Mouse (Mus musculus): ENCODE results near the gene Cfap57. TPM values are rescaled to one million over a fixed set of nuclear protein-coding genes. Genes with fewer than 3 reads are reported as not detected.

The Cfap57 gene
- polyA plus RNA-seq, 1 experiment: not detected

GRCm38 (mm10) chr4:118505551-118505950, 115.0 kb downstream of the Cfap57 start:
- Histone ChIP-seq H3K9me3 (no peaks in the 10 kb centered on the region), H3K27me3 (replicated peaks) (no peaks in the 10 kb centered on the region), H3K36me3 (replicated peaks; ENCODE audit: low read length) (peaks cover 86% of the 10 kb centered on the region), H3K4me3 (replicated peaks) (no peak overlapping the region), H3K4me1 (peaks cover 25% of the 10 kb centered on the region)
- no peak for TF ChIP-seq FLI1 (IDR thresholded peaks at IDR 0.05; ENCODE audit: low read length)

Other genes with a start within 250 kb of the Cfap57 start
- gene Szt2, start 211.5 kb downstream of the Cfap57 start, polyA plus RNA-seq (2012; ENCODE audit: insufficient read depth, low replicate concordance): 23.1 and 33.1 TPM in 2 replicates
- gene Med8, start 211.4 kb downstream of the Cfap57 start, polyA plus RNA-seq (2012; ENCODE audit: insufficient read depth, low replicate concordance): 12.6 and 39.3 TPM in 2 replicates
- gene Elovl1, start 192.7 kb downstream of the Cfap57 start, polyA plus RNA-seq (2012; ENCODE audit: insufficient read depth, low replicate concordance): 148 and 265 TPM in 2 replicates
- 89.0 and 104 TPM in 2 replicates for gene Cdc20, start 183.4 kb downstream of the Cfap57 start, polyA plus RNA-seq (2012; ENCODE audit: insufficient read depth, low replicate concordance)
- 425 and 2,158 TPM in 2 replicates for gene Mpl, start 163.3 kb downstream of the Cfap57 start, polyA plus RNA-seq (2012; ENCODE audit: insufficient read depth, low replicate concordance)
- gene Tie1, start 130.7 kb downstream of the Cfap57 start, polyA plus RNA-seq (2012; ENCODE audit: insufficient read depth, low replicate concordance): 32.0 and 48.6 TPM in 2 replicates
- 64.9 and 160 TPM in 2 replicates for gene 2610528J11Rik, start 93.8 kb downstream of the Cfap57 start, polyA plus RNA-seq (2012; ENCODE audit: insufficient read depth, low replicate concordance)
- gene Tmem125, start 76.7 kb downstream of the Cfap57 start, polyA plus RNA-seq (2012; ENCODE audit: insufficient read depth, low replicate concordance): 0.22 TPM in 1 of 2 replicates, not detected in the other
- 1.1 and 21.0 TPM in 2 replicates for gene Ebna1bp2, start within 50 bp of the Cfap57 start, polyA plus RNA-seq (2012; ENCODE audit: insufficient read depth, low replicate concordance)
- gene Olfr62, start 38.2 kb upstream of the Cfap57 start, polyA plus RNA-seq (2012; ENCODE audit: insufficient read depth, low replicate concordance): 0.08 TPM in 1 of 2 replicates, not detected in the other
- gene Olfr1342, start 72.0 kb upstream of the Cfap57 start, polyA plus RNA-seq (2012; ENCODE audit: insufficient read depth, low replicate concordance): not detected in 2 replicates
- gene Olfr1341, start 82.7 kb upstream of the Cfap57 start, polyA plus RNA-seq (2012; ENCODE audit: insufficient read depth, low replicate concordance): not detected in 2 replicates
- not detected in 2 replicates for gene Olfr1340, start 99.4 kb upstream of the Cfap57 start, polyA plus RNA-seq (2012; ENCODE audit: insufficient read depth, low replicate concordance)
- not detected in 2 replicates for gene Olfr1339, start 111.4 kb upstream of the Cfap57 start, polyA plus RNA-seq (2012; ENCODE audit: insufficient read depth, low replicate concordance)
- gene Olfr1338, start 138.0 kb upstream of the Cfap57 start, polyA plus RNA-seq (2012; ENCODE audit: insufficient read depth, low replicate concordance): 0.03 TPM in 1 of 2 replicates, not detected in the other
- gene Olfr1337, start 161.8 kb upstream of the Cfap57 start, polyA plus RNA-seq (2012; ENCODE audit: insufficient read depth, low replicate concordance): not detected in 2 replicates
- gene Olfr1335, start 189.2 kb upstream of the Cfap57 start, polyA plus RNA-seq (2012; ENCODE audit: insufficient read depth, low replicate concordance): not detected in 2 replicates
- gene Olfr1333, start 215.5 kb upstream of the Cfap57 start, polyA plus RNA-seq (2012; ENCODE audit: insufficient read depth, low replicate concordance): not detected in 2 replicates
- gene Olfr1331, start 243.9 kb upstream of the Cfap57 start, polyA plus RNA-seq (2012; ENCODE audit: insufficient read depth, low replicate concordance): not detected in 2 replicates

All from megakaryocyte, embryonic 14.5 days (primary cell).